8 mouse cellular contexts compared by ENCODE assay signal in the genomic region with DNA sequence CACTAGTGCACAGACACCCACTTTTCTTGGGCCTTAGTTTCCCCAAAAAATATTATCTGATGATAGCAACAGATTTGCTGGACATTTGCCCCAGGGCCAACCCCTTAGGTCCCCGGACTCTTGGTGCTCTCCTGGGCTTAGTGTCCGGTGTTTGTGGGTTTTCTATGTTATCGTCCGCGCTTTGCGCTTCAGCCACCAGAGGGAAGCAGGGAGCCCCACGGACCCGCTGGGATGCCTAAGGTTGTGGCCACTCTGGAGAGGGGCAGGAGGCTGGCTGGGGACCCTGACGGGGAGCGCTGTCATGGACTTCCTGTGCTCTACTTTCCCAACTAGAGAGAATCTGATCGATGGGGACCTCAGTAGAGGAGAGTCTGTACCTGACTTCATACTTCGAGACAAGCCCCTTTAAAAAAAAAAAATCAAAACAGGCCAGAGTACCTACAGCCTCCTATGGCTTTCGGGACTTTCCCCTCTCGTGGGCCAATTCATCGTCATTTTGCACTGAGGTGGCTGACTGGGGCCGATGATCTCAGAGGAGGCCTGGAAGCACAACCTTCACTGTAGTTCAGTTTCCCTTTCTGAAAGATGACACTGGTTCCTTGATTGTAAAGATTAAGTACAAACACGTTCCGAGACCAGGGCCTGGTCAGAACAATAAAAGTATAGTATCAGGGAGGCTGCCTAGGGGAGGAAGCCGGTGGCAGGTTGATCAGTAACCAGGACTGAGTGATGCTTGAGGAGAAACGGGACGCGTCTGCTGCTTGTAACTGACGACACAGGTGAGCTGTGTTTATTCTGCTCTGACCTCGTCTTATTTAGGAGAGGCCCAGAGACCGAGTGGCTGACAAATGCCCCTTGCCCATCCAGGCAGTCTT. TPM values are rescaled to one million over a fixed set of nuclear protein-coding genes. Genes with fewer than 3 reads are reported as not detected.
DNase-seq lines count a peak whose midpoint lies in the region; ATAC-seq lines count a peak whose summit lies in the region.

No protein-coding gene starts in this region.

- peak; percentile 41 for ATAC-seq in inflammation-experienced regulatory T-cells, adult 6 months
- ATAC-seq in megakaryocyte, adult 5-6 weeks (ENCODE audit: poor library complexity, severe bottlenecking), result peak; percentile 82

- DNase-seq in ZHBTc4 (ENCODE audit: low read depth, low spot score), result peak; percentile 81
- peak; percentile 88 for DNase-seq in embryo, embryonic 10 days (ENCODE audit: low spot score)
- DNase-seq in gastrocnemius, postnatal 14 days, result peak; percentile 74
- DNase-seq in left cerebral cortex, adult 8-10 months (ENCODE audit: low spot score in 2 of 2), result peak; percentile 43 to 76
- DNase-seq in right cerebral cortex, adult 18-20 months, result peak; percentile 63
- DNase-seq in urinary bladder, postnatal 25 days (ENCODE audit: low spot score), result peak; percentile 77

- intact Hi-C loops in gastrocnemius, postnatal 14 days (cut with DNase I; ENCODE audit: low total_unique reads), result loop anchor here (5.0 kb wide), 3 partner anchors 42 to 112 kb away; no protein-coding TSS in a partner anchor

RNA-seq across cellular contexts. Expression of gene Rasd1, which starts 0.7 kb away (rescaled TPM):
- 1 to 10 TPM; 1.5 to 1.8 TPM for total RNA-seq in gastrocnemius, postnatal 14 days (2021)
- under 1 TPM in 1 of 3 experiments, not detected in 2; 0.88 TPM for polyA plus RNA-seq in inflammation-experienced regulatory T-cells, adult 6 months (2017; shearing (Covaris generic))
- 10 to 100 TPM in 2 of 4 experiments, 1 to 10 TPM in 2; 5.3 to 10.5 (median 9.3) TPM for total RNA-seq in left cerebral cortex, adult 8-10 months (2022)
- total RNA-seq in megakaryocyte, adult 5-6 weeks (2015), result 0.09 and 0.16 TPM in 2 replicates
- total RNA-seq in megakaryocyte, adult 5-6 weeks (2017), result 0.40 TPM in 1 of 2 replicates, not detected in the other

RNA-seq across cellular contexts. Expression of gene Med9, which starts 17.5 kb away (rescaled TPM):
- total RNA-seq in gastrocnemius, postnatal 14 days (2021), result 10 to 100 TPM; 14.0 to 15.3 TPM
- polyA plus RNA-seq in inflammation-experienced regulatory T-cells, adult 6 months (2017; shearing (Covaris generic)), result 1 to 10 TPM; 4.0 to 8.1 (median 6.0) TPM
- total RNA-seq in left cerebral cortex, adult 8-10 months (2022), result 10 to 100 TPM; 40.9 to 45.4 (median 42.7) TPM
- total RNA-seq in megakaryocyte, adult 5-6 weeks (2015), result 10.3 and 11.0 TPM in 2 replicates
- 14.0 and 14.1 TPM in 2 replicates for total RNA-seq in megakaryocyte, adult 5-6 weeks (2017)

Comparison
In these comparisons a context has a peak if more than half of its experiments do, and no peak if none do; other contexts are left out.
1. Peak in every context shown above with its lines: DNase-seq and ATAC-seq.